Mouse (Mus musculus): ENCODE measurements around the gene Neu2.

GRCm38 (mm10) chr1:87475076-87475895 is 34.4 kb upstream of the Neu2 start:
- TF ChIP-seq POLR2A (IDR thresholded peaks at IDR 0.05; ENCODE audit: borderline replicate concordance, extremely low read depth, insufficient read depth, insufficient read length, poor library complexity, severe bottlenecking), result no peak
- no peak for TF ChIP-seq CTCF (IDR thresholded peaks at IDR 0.05; ENCODE audit: borderline replicate concordance, extremely low read depth, insufficient read depth, insufficient read length)

All from brain, embryonic 14.5 days (tissue).